Mouse (Mus musculus) kidney, postnatal 0 days (tissue): ENCODE results near the gene Dnaic1. TPM values are rescaled to one million over a fixed set of nuclear protein-coding genes. Genes with fewer than 3 reads are reported as not detected.

Experiments
- ATAC-seq: fragments of 200-750 bp; cut with Nextera tagmentation; replicated peaks from 2 replicates; pipeline ENCODE4 v1.8.0; 2017; ENCODE audit warnings: low read depth, moderate number of reproducible peaks, moderate TSS enrichment, moderate library complexity; ENCODE audit not compliant: low FRiP score
- DNase-seq: peaks from one replicate; pipeline ENCODE4 v3.0.0-alpha.2; 2016; ENCODE audit warnings: low spot score
- H3K27ac ChIP-seq: fragments of 300-500 bp; sonication (generic); 2 replicates; pipeline ENCODE4 v1.5.1; 2014; ENCODE audit warnings: mild to moderate bottlenecking
- H3K27me3 ChIP-seq: fragments of 300-500 bp; sonication (generic); 2 replicates; pipeline ENCODE4 v1.6.1; 2014; ENCODE audit warnings: low read length, mixed read lengths; ENCODE audit not compliant: insufficient read depth
- H3K36me3 ChIP-seq: fragments of 300-500 bp; sonication (generic); 2 replicates; pipeline ENCODE4 v1.6.1; 2014; ENCODE audit warnings: low read length, mixed read lengths; ENCODE audit not compliant: insufficient read depth
- H3K4me1 ChIP-seq: fragments of 300-500 bp; sonication (generic); replicated peaks from 2 replicates; pipeline ENCODE4 v1.6.1; 2014; ENCODE audit warnings: antibody characterized with exemption, low read length, mixed read lengths; ENCODE audit not compliant: insufficient read depth
- H3K4me2 ChIP-seq: fragments of 300-500 bp; sonication (generic); 2 replicates; pipeline ENCODE4 v1.6.1; 2014; ENCODE audit warnings: mild to moderate bottlenecking, low read length, moderate library complexity, mixed read lengths
- H3K4me3 ChIP-seq: fragments of 300-500 bp; sonication (generic); replicated peaks from 2 replicates; pipeline ENCODE4 v1.5.1; 2014; ENCODE audit warnings: low read depth, low read length
- H3K9ac ChIP-seq: fragments of 300-500 bp; sonication (generic); 2 replicates; pipeline ENCODE4 v1.6.1; 2014; ENCODE audit warnings: low read depth, low read length
- H3K9me3 ChIP-seq: fragments of 300-500 bp; sonication (generic); replicated peaks from 2 replicates; pipeline ENCODE4 v1.6.1; 2016; ENCODE audit warnings: low read length, inconsistent platforms, mixed read lengths
- CTCF ChIP-seq: IDR thresholded peaks from 2 replicates; pipeline ENCODE4 v1.5.1; 2016; ENCODE audit warnings: antibody characterized with exemption, low read depth, mild to moderate bottlenecking, moderate library complexity
- WGBS: fragments of 180-500 bp; shearing (Covaris S2); extraction: QIAGEN DNeasy Blood & Tissue Kit; methylation state at CpG from one replicate; pipeline ENCODE4 v1.1.7; 2014; 5-methylcytosine and 5-hydroxymethylcytosine counted together
- polyA plus RNA-seq: library from polyadenylated mRNA; unstranded; fragments of >200 nt; fragmentation: Nextera tagmentation; extraction: Ambion mirVana; gene quantifications from 2 replicates; pipeline ENCODE4 v1.2.1, GENCODE M21; 2015

Dnaic1 gene
- polyA plus RNA-seq, 1 experiment from 2014 or later, result 1.3 TPM

DNA sequence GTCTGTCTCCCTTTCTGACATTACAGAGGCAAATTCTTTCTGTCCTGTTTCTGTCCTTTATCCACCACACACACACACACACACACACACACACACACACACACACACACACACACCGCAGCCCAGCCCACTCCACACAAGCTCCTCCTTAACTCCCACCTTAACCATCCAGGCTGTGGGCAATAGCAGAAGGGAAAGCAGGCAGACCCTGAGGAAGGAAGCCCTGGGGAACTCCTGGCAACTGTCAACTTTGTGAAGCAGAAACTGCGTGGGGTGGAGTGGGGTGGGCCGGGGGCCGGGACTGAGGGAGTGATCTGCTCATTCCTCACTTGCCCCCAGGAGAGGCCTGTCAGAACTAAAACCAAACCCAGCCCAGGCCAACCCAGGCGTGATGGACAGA is 101.9 kb downstream of the Dnaic1 start:
- DNase-seq, result no peak
- H3K4me2 ChIP-seq, result no peak overlapping the region
- H3K27me3 ChIP-seq, result no peaks in the 10 kb centered on the region
- ATAC-seq, result no peak
- no peak overlapping the region for H3K27ac ChIP-seq
- H3K9ac ChIP-seq, result no peak overlapping the region; the same call in 1 of the 2 replicates
- peaks cover 24% of the 10 kb centered on the region for H3K4me1 ChIP-seq
- TF ChIP-seq CTCF, result no peak
- no peaks in the 10 kb centered on the region for H3K9me3 ChIP-seq
- no peaks in the 10 kb centered on the region for H3K36me3 ChIP-seq
- H3K4me3 ChIP-seq, result no peak overlapping the region
- WGBS, result 22% methylated on average over 5 of the region's 5 CpGs

- no peak for ATAC-seq
- Histone ChIP-seq H3K9me3 (no peaks in the 10 kb centered on the region), H3K27ac (no peak overlapping the region), H3K4me1 (peaks cover 25% of the 10 kb centered on the region), H3K4me2 (no peak overlapping the region), H3K27me3 (no peaks in the 10 kb centered on the region), H3K4me3 (no peak overlapping the region), H3K9ac (no peak overlapping the region; the same call in 1 of the 2 replicates), H3K36me3 (no peaks in the 10 kb centered on the region)
- TF ChIP-seq CTCF, result no peak
- no peak for DNase-seq
- WGBS, result 7% methylated on average over 8 of the region's 8 CpGs
Observed at GRCm38 (mm10) chr4:41671963-41672480, 102.4 kb downstream of the Dnaic1 start.

GRCm38 (mm10) chr4:41672522-41672963 is 103.0 kb downstream of the Dnaic1 start:
- Histone ChIP-seq H3K9me3 (no peaks in the 10 kb centered on the region), H3K4me2 (no peak overlapping the region), H3K4me1 (peaks cover 26% of the 10 kb centered on the region), H3K36me3 (no peaks in the 10 kb centered on the region), H3K27me3 (no peaks in the 10 kb centered on the region), H3K4me3 (no peak overlapping the region), H3K27ac (no peak overlapping the region), H3K9ac (no peak overlapping the region)
- DNase-seq, result peak; percentile 35
- no peak for TF ChIP-seq CTCF
- no peak for ATAC-seq
- 33% methylated on average over 8 of the region's 8 CpGs for WGBS

- ATAC-seq (no peak), DNase-seq (no peak)
- Histone ChIP-seq H3K4me3 (no peak overlapping the region), H3K9ac (no peak overlapping the region), H3K4me2 (no peak overlapping the region), H3K36me3 (no peaks in the 10 kb centered on the region), H3K4me1 (peaks cover 26% of the 10 kb centered on the region), H3K9me3 (no peaks in the 10 kb centered on the region), H3K27me3 (no peaks in the 10 kb centered on the region), H3K27ac (no peak overlapping the region)
- WGBS, result 64% methylated on average over 19 of the region's 19 CpGs
- no peak for TF ChIP-seq CTCF
Observed at GRCm38 (mm10) chr4:41673186-41673585, 103.6 kb downstream of the Dnaic1 start.

DNA sequence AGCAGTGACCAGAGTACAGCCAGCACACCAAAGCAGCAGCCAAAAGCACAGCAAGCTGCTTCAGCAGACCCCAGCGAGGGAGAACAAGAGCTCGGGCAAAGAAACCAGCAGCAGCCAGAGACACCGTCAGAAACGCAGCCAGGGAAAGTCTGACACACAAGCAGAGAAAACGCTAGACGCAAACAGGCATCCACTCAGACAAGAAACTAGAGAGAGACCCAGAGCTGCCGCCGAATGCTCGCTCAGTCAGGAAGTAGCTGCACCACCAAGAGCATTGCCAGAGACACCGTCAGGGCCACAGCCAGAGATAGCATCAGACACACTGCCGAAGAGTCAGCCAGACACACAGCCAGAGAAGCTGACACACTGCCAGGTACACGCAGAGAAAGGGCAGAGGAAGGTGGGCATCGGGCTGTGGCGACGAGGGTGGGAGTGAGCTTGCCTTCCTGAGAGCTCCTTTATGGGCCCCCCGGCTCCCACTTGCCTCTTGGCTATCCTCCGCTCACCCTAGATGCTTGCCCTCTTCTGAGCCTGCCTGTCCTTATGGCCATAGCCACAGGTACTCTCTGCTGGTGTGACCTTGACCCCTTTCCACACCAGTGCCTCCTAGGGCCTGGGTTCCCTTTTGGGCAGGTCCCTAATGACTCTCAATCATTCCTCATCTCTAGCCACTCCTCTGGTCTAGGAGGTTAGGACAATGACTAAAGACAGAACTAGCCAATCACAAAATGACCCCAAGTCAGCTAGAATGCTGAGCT is 106.9 kb downstream of the Dnaic1 start:
- Histone ChIP-seq H3K36me3 (no peaks in the 10 kb centered on the region), H3K4me3 (no peak overlapping the region), H3K9ac (no peak overlapping the region), H3K9me3 (no peaks in the 10 kb centered on the region), H3K4me1 (peaks cover 41% of the 10 kb centered on the region), H3K27ac (peak overlapping the region; percentile 40; the same call in 1 of the 2 replicates), H3K4me2 (no peak overlapping the region), H3K27me3 (no peaks in the 10 kb centered on the region; the same call in 1 of the 2 replicates)
- WGBS, result 56% methylated on average over 17 of the region's 17 CpGs
- ATAC-seq (peak; percentile 77; the same call in 1 of the 2 replicates), DNase-seq (no peak)
- TF ChIP-seq CTCF, result no peak

- Histone ChIP-seq H3K9me3 (no peaks in the 10 kb centered on the region), H3K36me3 (no peaks in the 10 kb centered on the region), H3K4me1 (peaks cover 35% of the 10 kb centered on the region), H3K4me3 (no peak overlapping the region), H3K27ac (0 out of 2 replicates have a peak overlapping the region, but pooled peaks have one; percentile 8), H3K4me2 (no peak overlapping the region), H3K9ac (no peak overlapping the region), H3K27me3 (no peaks in the 10 kb centered on the region; the same call in 1 of the 2 replicates)
- no peak for TF ChIP-seq CTCF
- DNase-seq (peak; percentile 77), ATAC-seq (peak; percentile 77)
- WGBS, result 29% methylated on average over 13 of the region's 13 CpGs
Observed at GRCm38 (mm10) chr4:41677006-41677629, 107.5 kb downstream of the Dnaic1 start.
